Mouse (Mus musculus): ENCODE data around the gene 2810408A11Rik.
"Not testable (repeated sequence)": the region's sequence is repeated elsewhere in the genome, so short reads cannot be mapped to it uniquely, and the experiment has no call there.

The 2810408A11Rik gene

DNA sequence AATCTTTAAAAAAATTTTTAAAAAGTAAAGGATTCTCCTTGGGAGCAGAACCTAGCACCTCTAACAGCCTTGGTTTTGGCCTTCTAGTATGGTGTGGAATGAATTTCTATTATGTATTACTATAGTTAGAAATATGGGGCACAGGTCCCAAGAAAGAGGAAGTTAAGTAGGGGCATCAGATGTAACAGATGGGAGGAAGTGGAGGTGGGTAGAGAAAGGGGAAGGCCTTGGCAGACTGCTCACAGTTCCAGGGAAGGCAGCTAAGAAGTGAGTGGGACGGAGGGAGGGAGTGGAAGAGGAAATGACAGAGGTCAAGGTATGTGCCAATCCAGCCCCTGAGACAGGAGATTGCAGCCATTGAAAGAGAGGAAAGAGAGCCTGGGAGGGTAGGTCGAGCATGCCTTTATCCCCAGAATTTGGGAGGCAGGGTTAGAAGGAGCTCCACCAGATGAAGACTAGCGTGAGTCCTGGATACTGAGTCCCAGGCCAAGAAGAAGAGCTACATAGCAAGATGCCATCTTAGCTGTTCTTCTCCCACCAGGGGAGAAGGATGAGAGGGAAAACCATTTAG, 30.3 kb upstream of the 2810408A11Rik start:
- peak in 1 of 2 experiments; percentile 41 for DNase-seq

DNA sequence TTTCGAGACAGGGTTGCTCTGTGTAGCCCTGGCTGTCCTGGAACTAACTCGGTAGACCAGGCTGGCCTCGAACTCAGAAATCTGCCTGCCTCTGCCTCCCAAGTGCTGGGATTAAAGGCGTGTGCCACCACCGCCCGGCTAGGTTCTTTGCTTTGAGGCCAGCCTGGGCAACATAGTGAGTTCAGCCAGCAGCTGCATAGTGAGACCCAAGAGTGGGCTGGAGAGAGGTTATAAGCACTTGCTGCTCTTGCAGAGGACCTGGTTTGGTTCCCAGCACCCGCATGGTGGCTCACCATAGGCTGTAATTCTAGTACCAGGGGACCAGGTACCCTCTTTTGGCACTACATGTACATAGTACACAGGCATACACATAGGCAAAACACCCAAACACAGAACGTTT, 29.4 kb upstream of the 2810408A11Rik start:
- not testable (repeated sequence) for DNase-seq

- DNase-seq = no peak
These were observed 28.9 kb upstream of the 2810408A11Rik start for GRCm38 (mm10) chr11:69929712-69930111.

GRCm38 (mm10) chr11:69927501-69927900, 26.7 kb upstream of the 2810408A11Rik start:
- no peak for DNase-seq

- DNase-seq = peak in 1 of 2 experiments; percentile 17
These were observed 22.0 kb upstream of the 2810408A11Rik start for GRCm38 (mm10) chr11:69922796-69923195.

- peak in 1 of 2 experiments; percentile 16 for DNase-seq
These were observed 21.4 kb upstream of the 2810408A11Rik start for GRCm38 (mm10) chr11:69922012-69922756.

GRCm38 (mm10) chr11:69921114-69922011, 20.6 kb upstream of the 2810408A11Rik start, which contains the start of gene Eif5a:
TSS of gene Eif5a (minus strand) at chr11:69921958.
- DNase-seq = peak; percentile 100

- no peak for DNase-seq
These were observed 19.7 kb upstream of the 2810408A11Rik start for GRCm38 (mm10) chr11:69920266-69921031.

DNA sequence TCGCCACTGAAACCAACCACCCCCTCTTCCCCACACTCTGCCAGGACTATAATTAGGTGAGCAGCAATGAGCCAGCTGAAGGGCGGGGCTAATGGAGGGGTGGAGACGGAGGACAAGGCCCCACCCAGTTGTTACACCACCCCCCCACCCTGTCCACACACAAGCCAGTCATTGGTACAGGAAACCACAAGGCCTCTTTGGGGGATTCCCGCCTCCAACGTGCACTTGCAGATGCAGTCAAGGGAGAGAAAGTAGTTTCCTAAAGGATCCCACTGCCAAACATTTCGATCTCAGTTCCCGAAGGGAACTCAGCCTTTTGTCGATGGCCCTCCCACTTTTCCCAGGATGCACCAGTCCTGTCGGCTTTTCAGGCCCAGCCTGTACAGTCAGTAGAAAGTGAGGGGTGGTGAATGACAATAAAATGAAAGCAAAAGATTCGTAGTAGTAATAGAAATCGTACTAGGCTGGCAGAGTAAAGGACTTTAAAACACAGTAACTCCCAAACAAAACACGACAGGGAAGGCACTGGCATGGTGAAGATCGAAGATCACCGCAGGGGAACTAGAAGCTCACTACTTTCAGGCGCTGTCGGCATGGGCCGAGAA, 19.0 kb upstream of the 2810408A11Rik start:
- peak; percentile 86 to 88 for DNase-seq

DNA sequence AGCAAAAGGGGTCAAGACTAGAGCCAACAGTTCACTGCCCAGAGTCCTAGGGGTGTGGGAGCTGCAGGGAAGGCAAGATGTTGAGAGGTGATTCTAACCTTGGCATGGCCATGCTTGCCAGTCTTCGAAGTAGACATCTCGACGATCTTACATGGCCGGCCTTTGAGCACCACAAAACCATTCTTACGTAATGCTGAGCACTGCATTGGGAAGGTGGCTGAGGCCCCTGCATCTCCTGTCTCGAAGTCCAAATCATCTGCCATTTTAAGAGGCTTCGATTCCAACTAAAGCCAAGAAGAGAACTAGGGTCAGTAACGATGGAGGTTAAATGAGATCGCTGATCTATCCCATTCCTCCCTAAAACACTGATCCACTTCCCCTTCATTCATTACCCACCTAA, 18.3 kb upstream of the 2810408A11Rik start:
- DNase-seq = no peak

GRCm38 (mm10) chr11:69918118-69918517, 17.3 kb upstream of the 2810408A11Rik start:
- no peak for DNase-seq

DNA sequence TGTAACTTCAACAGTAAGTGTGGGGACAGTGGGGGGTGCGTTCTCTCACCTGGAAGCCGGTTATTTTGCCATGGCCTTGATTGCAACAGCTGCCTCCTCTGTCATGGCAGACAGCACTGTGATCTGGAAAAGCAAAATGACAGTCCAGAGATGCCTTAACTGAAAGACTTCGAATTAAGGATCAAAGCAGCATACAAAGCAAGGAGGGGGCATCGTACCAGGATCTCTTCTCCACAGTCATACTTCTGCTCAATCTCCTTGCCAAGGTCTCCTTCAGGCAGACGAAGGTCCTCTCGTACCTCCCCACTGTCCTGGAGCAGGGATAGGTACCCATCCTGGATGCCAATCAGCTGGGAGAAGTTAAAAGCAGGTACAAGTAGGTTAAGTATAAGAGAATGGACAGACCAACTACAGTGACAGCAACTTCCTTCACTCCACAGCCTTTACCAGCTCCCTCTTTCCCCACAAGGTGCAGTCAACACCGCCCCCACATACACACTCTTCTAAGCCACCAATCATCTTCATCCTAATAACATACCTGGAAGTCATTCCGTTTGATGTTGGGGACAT, 16.7 kb upstream of the 2810408A11Rik start:
- DNase-seq = no peak

DNA sequence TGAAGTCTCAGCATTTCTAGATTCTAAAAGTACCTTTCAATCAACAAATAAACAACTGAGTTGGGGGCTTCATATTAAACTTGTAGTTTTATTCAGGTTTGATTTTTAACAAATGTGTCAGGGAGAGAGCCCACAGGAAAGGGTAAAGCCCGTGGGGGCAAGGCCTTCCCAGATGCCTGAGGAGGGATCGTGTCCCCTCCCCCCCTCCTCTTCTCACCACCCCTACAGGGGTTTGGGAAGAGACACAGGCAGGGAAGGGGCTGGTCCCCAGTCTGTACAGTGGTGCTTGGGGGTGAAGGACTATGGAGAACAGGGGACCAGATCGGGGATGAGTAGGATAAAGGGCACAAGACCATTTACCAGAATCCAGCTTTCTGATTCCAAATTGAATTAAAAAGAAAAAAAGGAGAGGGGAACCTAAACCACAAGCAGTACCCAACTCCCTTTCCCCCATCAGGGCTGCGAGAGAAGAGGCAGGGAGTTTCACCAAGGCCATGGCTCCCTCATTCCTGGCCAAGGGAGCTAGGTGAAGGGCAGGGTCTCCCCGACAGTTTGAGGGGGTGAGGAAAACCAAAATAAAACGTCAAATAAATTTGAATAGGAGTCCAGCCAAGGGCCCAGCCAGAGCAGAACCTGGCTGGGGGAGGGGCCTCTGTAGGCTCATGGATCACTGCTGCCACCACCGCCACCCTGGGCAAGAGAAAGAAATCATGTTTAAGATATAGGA, 16.0 kb upstream of the 2810408A11Rik start:
- not testable (repeated sequence) for DNase-seq

- no peak for DNase-seq
These were observed 15.2 kb upstream of the 2810408A11Rik start for GRCm38 (mm10) chr11:69915667-69916627.

DNA sequence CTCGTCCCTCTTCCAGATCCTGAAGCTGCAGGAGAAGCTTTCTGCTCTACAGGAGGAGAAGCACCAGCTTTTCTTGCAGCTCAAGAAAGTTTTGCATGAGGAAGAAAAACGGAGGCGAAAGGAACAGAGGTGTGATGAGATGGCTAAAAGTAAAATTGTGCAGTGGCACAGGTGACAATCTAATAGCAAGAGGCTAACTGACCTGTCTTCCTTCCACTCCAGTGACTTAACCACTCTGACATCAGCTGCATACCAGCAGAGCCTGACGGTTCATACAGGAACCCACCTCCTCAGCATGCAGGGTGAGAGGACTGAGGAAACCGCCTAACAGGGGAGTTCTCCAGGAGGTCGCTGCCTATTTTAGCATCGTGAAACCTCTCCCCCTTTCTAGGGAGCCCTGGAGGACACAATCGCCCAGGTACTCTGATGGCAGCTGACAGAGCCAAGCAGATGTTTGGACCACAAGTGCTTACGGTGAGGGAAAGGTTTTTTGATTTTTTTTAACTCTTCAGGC, 14.2 kb upstream of the 2810408A11Rik start:
- no peak for DNase-seq

DNA sequence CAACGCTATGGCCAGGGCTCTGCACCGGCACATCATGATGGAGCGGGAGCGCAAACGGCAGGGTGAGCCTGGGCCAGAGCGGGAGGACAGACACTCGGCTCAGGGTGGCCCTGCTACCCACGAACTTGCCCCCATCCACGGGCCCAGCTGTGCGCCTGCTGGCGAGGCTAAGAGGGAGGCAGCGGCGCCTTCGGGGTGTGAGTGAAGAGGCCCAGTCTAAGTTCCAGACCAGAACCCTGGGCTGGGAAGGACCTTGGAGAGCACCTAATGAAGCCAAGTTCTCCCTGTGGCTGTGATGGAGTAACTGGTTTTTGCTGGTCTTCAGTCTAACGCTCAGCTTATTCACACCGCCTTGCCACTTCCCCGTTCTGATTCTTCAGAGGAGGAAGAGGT, 13.6 kb upstream of the 2810408A11Rik start:
- no peak for DNase-seq

- DNase-seq = peak; percentile 93 to 94
These were observed 13.0 kb upstream of the 2810408A11Rik start, which contains the start of gene Gps2 for GRCm38 (mm10) chr11:69913554-69914371. TSS of gene Gps2 (plus strand) at chr11:69913888.

DNA sequence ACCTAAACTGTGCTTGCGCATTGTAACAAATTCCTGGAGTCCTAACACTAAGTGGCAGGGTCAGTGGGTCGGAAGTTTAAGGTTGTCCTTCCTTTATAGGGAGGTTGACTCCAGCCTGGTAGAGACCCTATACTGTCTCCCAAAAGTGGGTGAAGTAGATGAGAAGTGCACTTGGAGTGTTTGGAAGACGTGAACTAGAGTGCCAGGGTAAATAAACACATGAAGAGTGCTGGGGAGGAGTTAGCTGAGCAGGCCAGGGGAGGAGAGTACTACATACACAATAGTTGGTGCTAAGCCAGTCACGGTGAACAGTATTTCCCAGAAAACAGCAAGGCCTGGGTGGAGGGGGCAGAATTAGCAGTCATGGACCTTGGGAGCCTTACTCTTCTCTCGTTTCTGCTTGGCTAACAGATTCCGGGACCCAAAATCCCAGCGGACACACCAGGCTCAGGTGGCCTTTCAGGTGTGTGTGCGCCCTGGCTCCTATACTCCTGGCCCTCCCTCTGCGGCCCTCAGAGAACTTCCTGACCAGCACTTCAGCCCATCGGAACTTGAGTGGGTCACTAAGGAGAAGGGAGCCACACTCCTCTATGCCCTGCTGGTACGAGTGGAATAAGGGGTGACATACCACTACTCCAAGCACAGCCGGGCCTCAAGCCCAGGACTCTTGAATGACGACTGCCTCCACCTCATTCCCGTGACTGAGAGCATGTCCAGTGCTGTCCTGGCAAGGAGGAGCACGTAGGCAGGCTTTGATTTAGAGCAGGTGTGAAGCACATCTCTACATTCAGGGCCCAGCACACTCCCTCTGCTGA, 12.1 kb upstream of the 2810408A11Rik start:
- DNase-seq = peak; percentile 43 to 82

Measured in lung, postnatal 4 days (tissue).